Mouse (Mus musculus) bone marrow macrophage, adult 2 months (primary cell): ENCODE data around the gene Glrx. TPM values are rescaled to one million over a fixed set of nuclear protein-coding genes. Genes with fewer than 3 reads are reported as not detected.
"Not testable (repeated sequence)": the region's sequence is repeated elsewhere in the genome, so short reads cannot be mapped to it uniquely, and the experiment has no call there.

Experiments used
- H3K27ac ChIP-seq: 2 replicates; pipeline ENCODE4 v1.5.1; 2012; ENCODE audit warnings: low read depth, low read length; ENCODE audit not compliant: insufficient read depth
- H3K4me1 ChIP-seq: 2 replicates; pipeline ENCODE4 v1.6.1; 2012; ENCODE audit warnings: low read length; ENCODE audit not compliant: control insufficient read depth, insufficient read depth
- H3K4me3 ChIP-seq: 2 replicates; pipeline ENCODE4 v1.5.1; 2012; ENCODE audit warnings: mild to moderate bottlenecking, low read length, moderate library complexity; ENCODE audit not compliant: insufficient read depth
- CTCF ChIP-seq: IDR thresholded peaks from 2 replicates; pipeline ENCODE4 v1.5.1; 2012; ENCODE audit warnings: low read depth, mild to moderate bottlenecking, low read length, moderate library complexity
- POLR2A ChIP-seq: IDR thresholded peaks from 2 replicates; pipeline ENCODE4 v1.6.1; 2012; ENCODE audit warnings: mild to moderate bottlenecking, low read depth, low read length, borderline replicate concordance
- polyA plus RNA-seq: library from polyadenylated mRNA; stranded (reverse); fragments of >200 nt; gene quantifications from 2 replicates; pipeline ENCODE4 v1.2.4, GENCODE M21; 2012; ENCODE audit not compliant: missing spikeins, insufficient read depth, insufficient read length

Glrx gene
- polyA plus RNA-seq, 1 experiment, result 121 TPM

DNA sequence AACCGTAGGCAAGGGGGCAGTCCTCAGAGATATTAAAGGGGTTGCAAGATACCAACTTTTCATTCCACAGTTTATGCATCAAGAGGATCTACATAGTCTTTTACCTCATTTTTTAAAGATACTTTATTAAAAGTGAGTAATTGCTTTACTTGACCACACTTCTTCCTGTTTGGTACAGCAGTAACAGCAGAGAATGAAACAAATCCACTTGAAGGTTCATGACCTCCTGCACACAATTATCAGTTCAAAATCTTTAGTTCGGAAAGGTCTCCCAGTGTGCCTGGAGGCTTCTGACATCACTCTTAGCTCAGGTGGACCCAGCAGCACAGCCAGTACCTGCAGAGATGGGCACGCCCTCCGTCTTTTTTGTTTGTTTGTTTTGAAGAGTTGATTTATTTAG lies 12.4 kb downstream of the Glrx start:
- no peak overlapping the region for H3K4me3 ChIP-seq
- H3K27ac ChIP-seq, result no peak overlapping the region
- no peaks in the 10 kb centered on the region for H3K4me1 ChIP-seq
- TF ChIP-seq CTCF, result no peak
- no peak for TF ChIP-seq POLR2A

DNA sequence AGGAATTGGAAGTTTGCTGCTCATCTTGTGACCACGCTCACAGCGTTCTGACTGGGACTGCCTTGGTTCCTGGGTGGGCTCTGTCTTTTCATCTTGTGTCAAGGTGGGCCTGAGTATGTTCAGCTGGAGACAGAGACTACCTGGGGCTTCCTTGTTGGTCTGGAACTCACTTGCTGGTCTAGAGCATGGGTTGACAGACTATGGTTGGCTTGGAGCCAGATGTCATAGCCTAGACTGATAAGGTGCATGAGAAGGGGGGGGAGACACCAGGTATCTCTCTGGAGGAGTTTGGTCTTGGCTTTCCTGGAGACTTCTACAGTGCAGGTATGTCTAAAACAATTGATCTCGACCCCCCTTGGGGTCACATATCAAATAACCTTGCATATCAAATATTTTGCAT lies 13.4 kb downstream of the Glrx start:
- Histone ChIP-seq H3K4me3 (no peak overlapping the region), H3K4me1 (no peaks in the 10 kb centered on the region), H3K27ac (no peak overlapping the region)
- no peak for TF ChIP-seq CTCF
- no peak for TF ChIP-seq POLR2A

DNA sequence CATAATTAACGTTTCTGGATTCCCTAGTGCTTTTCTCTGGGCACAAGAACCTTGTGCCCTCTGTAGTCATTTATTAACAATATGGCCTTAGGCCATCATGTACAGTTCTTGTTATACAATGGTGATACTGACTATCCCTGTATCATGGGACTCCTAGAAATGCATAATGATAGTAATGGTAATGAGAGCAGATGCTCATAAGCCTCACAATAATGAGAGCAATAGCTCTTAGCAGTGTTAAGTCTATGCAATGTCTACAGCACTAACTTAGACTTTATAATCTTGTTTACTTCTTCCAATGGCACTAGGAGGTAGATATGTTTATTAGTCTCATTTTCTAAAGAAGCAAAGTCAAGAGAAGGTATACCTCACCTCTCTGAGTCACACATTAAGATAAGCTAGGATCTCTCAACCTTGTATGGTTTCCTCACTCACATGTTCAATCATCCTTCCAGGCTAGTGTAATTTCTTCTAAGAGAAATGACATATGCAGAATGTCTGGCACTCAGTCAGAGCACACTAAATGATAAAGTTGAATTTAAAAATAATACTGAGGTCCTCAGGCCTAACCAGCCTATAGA lies 19.7 kb downstream of the Glrx start:
- H3K4me1 ChIP-seq, result no peaks in the 10 kb centered on the region
- H3K27ac ChIP-seq, result no peak overlapping the region
- no peak overlapping the region for H3K4me3 ChIP-seq
- TF ChIP-seq POLR2A (no peak), CTCF (no peak)

DNA sequence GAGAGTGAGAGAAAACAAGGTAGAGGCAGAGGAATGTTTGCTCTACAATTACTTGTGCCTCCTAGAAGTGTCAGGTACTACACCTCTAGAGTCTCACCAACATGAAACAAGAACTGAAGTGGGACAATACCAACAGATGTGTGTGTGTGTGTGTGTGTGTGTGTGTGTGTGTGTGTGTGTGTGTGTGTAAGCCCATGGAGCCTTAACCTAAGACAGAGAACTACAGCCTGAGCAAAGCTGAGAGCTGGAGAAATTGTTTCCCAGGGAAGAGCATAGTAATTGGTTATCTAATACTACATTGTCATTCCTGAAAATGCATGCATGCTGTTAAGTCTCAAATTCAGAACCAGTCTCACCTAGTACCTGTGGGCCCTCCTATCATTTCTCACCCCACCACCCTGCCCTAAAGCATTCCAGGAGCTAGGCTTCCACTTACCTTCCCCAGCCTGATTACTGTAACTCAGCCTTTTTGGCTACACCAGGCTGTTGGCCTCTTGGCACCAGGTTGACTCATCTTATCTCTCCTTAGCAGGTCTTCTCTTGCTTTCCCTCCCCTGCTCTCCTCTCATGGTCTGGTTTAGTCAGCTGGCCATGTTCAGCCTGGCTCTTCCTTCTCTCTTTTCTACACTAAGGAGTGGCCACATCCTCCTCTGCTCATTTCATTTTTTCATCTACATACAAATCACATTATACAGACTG lies 26.0 kb downstream of the Glrx start:
- H3K4me1 ChIP-seq, result no peaks in the 10 kb centered on the region
- TF ChIP-seq CTCF (no peak), POLR2A (no peak)
- H3K27ac ChIP-seq, result no peak overlapping the region
- no peak overlapping the region for H3K4me3 ChIP-seq

DNA sequence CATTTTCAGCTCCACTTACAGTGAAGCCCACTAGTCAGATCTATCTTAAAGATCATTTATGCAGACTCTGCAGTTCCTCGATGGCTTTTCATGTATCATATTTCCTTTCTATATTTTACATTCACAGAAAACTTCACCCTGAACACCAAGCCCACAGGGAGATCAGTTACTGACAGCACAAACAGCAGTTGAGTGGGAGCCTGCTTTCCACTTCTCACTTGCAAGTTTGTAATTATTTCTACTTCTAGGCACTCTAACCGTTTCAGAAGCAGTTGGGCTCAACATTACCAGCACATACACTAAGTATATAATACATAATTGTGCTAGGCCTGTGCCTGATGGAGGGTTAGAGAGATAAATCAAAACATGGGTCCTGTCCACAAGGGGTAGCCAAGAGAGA lies 28.2 kb downstream of the Glrx start:
- Histone ChIP-seq H3K4me3 (no peak overlapping the region), H3K4me1 (no peaks in the 10 kb centered on the region)
- TF ChIP-seq POLR2A (no peak), CTCF (no peak)

DNA sequence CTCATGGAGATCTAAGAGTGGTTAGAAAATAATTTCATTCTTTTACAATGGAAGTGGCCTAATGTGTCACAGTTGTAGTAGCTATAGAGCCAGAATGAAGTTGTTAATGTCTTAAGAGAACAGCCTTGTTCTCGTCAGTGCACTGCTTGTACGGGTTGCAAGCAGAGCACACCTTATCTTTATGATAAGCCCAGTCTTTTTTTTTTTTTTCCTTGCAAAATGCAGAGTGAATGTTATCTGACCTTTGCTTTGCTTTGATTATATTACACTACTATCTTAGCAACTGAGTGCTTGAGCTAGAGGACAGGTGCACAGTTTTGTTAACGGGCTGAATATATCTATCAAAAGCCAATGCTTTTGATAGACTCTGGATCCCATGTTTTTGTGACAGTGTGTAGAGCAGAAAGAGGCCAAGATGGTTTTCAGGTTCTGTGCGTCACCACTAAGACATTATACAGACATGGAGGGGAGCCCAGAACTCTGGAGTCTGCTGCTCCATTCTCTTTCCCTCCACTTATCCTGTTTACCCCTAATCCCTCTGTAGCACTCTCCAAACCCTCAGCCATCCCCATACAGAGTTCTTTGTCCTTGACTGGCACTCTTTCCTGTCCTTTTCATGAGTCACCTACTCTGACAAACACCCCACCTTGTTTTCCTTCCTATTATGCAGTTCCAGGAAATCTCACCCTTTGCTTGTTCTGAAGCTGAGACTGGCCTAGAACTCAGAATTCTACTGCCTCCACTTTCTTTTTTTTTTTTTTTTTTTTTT lies 35.1 kb downstream of the Glrx start:
- peaks cover 7% of the 10 kb centered on the region for H3K4me1 ChIP-seq
- no peak overlapping the region for H3K4me3 ChIP-seq
- TF ChIP-seq POLR2A, result no peak
- no peak for TF ChIP-seq CTCF
- no peak overlapping the region for H3K27ac ChIP-seq

More for the DNA sequence above, 28.2 kb downstream of the Glrx start:
- H3K27ac ChIP-seq, result no peak overlapping the region

DNA sequence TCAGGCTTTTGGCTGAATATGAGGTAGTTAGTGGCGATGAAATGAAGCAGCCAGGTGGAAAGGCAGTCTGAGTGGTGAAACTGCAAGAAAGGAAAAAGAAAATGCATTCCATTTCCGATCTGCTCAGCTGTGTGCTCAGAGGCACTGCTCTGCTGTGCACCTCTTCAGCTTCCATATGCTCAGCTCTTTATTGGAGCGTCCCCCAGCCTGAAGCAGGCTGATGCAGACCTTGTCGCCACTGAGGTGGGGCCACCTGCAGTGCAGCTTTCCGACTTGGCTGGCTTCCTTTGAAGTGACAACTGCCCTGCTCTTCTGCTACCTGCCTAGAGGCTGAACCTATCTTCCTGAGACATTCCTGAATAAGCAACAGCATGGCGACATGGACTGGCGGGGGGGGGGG lies 36.5 kb downstream of the Glrx start:
- not testable (repeated sequence) for H3K4me1 ChIP-seq, H3K4me3 ChIP-seq, H3K27ac ChIP-seq

DNA sequence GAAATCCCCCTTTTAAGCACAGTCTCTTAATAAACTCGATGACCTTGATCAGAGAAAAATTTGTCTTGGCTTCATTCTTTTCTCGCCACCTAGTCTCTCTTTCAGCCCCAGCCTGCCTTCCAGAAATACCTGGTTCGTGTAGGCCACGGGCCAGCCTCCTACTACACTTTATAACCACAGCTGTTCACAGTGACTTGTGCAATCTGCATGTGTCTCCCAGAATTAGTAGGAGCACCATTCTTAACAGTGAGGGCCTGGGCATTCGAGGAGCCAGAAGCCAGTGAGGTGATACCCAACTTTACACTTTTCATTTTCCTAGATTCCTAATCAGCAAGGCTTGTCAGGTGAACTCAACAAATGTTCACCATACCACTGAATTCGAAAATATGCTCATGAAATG lies 36.9 kb downstream of the Glrx start:
- TF ChIP-seq POLR2A, result no peak
- TF ChIP-seq CTCF, result no peak

DNA sequence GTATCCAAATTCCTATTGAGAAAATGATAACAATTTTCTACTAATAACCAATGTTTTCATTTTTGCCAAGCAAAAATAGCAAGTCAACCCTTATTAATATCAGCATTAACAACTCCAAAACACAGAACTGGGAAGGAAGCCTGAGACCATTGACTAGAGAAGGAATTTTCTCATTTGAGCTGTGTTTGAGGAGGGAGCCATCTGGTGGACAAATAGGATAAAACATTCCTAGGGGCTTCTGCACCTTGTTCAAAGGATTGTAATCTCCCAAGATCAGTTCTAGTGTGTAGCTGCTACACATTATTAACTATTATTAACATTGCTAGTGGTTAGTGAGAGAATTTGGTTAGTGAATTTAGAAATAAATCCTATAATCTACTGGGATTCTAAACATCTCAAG lies 38.2 kb downstream of the Glrx start:
- Histone ChIP-seq H3K27ac (no peak overlapping the region), H3K4me1 (peaks cover 8% of the 10 kb centered on the region), H3K4me3 (no peak overlapping the region)
- TF ChIP-seq CTCF (no peak), POLR2A (no peak)

More for the DNA sequence above, 36.9 kb downstream of the Glrx start:
- Histone ChIP-seq H3K4me3 (no peak overlapping the region), H3K27ac (no peak overlapping the region), H3K4me1 (peaks cover 8% of the 10 kb centered on the region)

DNA sequence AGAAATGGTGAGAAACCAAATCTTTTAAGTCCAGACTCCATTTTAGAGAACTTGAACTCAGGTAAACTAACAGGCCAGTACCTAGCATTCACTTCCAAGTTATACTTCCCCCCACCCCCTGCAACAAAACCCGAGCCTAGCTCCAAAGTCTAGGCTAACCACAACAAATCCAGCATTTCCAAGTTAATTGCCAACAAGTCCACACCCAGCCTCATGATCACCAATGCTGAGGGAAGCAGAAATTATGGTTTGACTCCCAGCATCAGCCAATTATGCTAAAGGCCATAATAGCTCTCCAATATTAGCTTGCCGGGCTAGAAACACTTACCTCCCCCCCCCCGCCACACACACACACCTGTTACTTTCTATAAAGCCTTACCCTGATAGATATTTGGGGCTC lies 40.1 kb downstream of the Glrx start:
- TF ChIP-seq CTCF (no peak), POLR2A (no peak)
- H3K27ac ChIP-seq, result no peak overlapping the region; the same call in 1 of the 2 replicates
- H3K4me3 ChIP-seq, result no peak overlapping the region
- H3K4me1 ChIP-seq, result peaks cover 8% of the 10 kb centered on the region
